Mouse (Mus musculus): ENCODE data around the gene Rel. TPM values are rescaled to one million over a fixed set of nuclear protein-coding genes. Genes with fewer than 3 reads are reported as not detected.
"Not testable (repeated sequence)": the region's sequence is repeated elsewhere in the genome, so short reads cannot be mapped to it uniquely, and the experiment has no call there.

Rel gene
- total RNA-seq (2015) (20.7 and 25.9 TPM in 2 replicates), total RNA-seq (2017) (8.1 and 8.9 TPM in 2 replicates)

- peak; percentile 60 for ATAC-seq (replicated peaks; ENCODE audit: poor library complexity)
Measured at GRCm38 (mm10) chr11:23770760-23771506, at the start of gene Rel. Gene Rel (minus strand): TSS chr11:23770970.

- peak; percentile 35; the same call in 1 of the 2 replicates for ATAC-seq (replicated peaks; ENCODE audit: poor library complexity)
Measured at GRCm38 (mm10) chr11:23818745-23819144, 48.0 kb upstream of the Rel start.

DNA sequence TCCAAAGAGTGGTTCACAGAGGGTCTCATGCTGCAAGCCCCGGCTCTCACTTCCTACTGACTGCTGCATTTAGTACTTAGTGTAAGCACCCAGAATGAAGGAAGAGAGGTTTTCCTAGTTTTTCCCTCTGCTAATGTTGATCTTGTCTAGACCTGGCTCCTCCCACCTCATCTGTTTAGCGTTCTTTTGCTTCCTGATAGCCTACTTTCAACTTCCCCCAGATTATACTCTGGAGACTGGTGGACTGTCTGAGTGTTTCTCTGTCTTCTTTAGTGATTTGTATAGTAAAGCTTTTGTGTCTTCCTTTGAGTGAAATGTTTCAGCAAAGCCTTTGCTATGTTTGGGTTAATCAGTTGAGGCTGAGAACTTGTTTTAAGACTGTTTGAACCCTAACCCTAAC lies 40.0 kb upstream of the Rel start:
- peak; percentile 42; the same call in 1 of the 2 replicates for ATAC-seq (replicated peaks; ENCODE audit: poor library complexity)

- ATAC-seq (replicated peaks; ENCODE audit: poor library complexity), result peak; percentile 92
Measured at GRCm38 (mm10) chr11:23805716-23806115, 34.9 kb upstream of the Rel start.

DNA sequence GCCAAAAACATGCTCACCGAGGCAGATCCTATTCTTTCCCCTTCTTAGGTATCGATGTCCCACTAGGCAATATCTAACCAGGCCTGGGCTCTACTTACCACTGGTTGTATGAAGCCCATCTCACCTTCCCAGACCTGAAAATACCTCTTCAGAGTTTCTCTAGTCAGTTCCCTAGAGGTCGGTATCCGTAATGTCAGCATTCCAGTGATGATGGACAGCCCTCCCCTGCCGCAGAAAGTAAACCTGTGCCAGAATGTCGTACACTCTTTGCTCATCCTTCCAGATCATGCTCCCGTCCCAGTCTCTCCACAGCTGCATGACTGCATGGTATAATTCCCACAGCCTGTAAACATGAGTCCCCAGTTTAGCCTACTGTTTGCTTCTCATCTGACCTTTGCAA lies 32.4 kb upstream of the Rel start:
- ATAC-seq (replicated peaks; ENCODE audit: poor library complexity), result no peak

DNA sequence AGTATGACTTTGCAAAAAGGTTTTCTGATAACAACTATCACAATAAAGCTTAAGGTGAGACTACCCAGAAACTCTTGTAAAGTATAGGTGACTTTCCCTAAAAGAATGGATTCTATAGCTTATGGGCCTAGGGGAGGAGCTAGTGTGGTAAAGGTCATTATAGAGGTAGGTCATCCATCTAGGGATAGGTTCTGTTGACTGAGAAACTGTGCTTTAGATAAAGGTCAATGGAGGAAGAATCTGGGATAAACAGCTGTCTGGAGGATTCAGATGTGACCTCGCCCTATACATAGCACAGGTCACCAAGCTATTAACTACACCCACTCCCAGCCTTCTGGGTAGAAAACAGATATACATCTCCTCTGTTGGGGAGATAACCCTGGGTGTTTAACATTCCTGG lies 31.5 kb upstream of the Rel start:
- no peak for ATAC-seq (replicated peaks; ENCODE audit: poor library complexity)

DNA sequence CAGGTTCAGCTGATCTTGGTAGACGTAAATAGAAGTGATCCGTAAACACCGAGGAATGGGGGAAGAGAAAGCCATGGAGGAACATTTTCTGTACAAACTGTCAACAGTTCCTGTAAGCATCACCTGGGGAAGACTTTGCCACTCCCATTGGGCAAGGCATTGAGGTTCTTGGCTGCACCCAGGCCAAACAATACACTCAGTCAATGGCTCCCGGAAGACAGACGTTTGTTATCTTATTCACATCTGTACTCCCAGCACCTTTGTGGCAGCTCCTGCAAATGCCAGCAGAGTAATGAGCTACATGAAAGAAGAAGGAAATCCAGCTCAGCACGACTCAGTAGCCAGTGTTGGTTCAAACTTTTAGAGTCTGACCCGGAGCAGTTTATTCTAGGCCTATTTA lies 31.1 kb upstream of the Rel start:
- no peak for ATAC-seq (replicated peaks; ENCODE audit: poor library complexity)

- ATAC-seq (replicated peaks; ENCODE audit: poor library complexity), result not testable (repeated sequence)
Measured at GRCm38 (mm10) chr11:23783677-23784076, 12.9 kb upstream of the Rel start.

- ATAC-seq (replicated peaks; ENCODE audit: poor library complexity), result no peak
Measured at GRCm38 (mm10) chr11:23783085-23783484, 12.3 kb upstream of the Rel start.

- no peak for ATAC-seq (replicated peaks; ENCODE audit: poor library complexity)
Measured at GRCm38 (mm10) chr11:23782038-23782437, 11.3 kb upstream of the Rel start.

DNA sequence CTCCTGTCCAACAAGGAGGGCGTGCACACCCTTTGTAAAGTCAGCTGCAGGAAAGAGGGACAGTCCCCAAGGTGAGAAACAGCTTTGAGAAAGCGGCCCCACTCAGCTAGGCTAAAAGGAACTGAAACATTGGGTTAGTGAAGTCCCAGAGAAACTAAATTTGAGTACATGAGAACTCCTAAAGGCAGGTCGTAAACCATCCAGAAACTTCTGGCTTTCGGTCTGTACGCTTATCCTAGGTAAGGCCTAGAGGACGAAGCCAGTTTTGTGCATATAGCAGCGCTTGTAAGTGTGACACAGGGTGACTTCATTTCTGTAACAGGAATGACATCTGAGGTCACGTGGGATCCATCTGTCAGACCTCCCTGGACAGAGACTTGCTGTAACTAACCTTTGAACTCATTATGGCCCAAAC lies 8.0 kb upstream of the Rel start:
- ATAC-seq (replicated peaks; ENCODE audit: poor library complexity), result no peak

- ATAC-seq (replicated peaks; ENCODE audit: poor library complexity), result no peak
Measured at GRCm38 (mm10) chr11:23772471-23772870, 1.7 kb upstream of the Rel start.

DNA sequence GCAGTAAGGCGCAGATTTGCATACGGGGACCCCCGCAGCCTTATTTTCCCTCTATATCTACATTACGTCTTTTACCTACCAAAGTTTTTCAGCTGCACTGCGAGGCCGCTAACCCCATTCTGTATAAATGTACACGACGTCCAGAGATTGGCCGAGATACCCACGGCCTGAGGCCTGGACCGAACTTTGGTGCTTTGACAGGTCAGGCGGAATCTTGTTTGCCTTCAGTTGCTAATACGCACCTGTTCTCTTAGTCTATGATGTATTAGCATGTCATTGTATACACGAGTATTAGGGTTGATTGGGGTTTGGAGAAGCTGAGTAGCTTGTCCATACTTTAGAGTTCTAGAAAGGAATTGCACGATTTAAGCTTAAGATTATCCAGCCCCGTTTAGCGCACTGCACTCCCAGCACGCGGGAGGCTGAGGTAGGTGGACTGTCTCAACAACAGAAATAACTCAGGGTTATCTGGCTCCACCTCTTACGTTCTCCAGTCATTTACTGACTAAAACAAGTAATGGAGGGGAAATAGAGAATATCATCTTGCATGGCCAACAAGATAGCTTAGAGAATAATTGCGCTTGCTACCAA lies 832 bp upstream of the Rel start:
- peak; percentile 1; the same call in 1 of the 2 replicates for ATAC-seq (replicated peaks; ENCODE audit: poor library complexity)

GRCm38 (mm10) chr11:23770510-23770759 lies 335 bp downstream of the Rel start:
- ATAC-seq (replicated peaks; ENCODE audit: poor library complexity), result no peak

GRCm38 (mm10) chr11:23769686-23770509 lies 872 bp downstream of the Rel start:
- peak; percentile 36 for ATAC-seq (replicated peaks; ENCODE audit: poor library complexity)

DNA sequence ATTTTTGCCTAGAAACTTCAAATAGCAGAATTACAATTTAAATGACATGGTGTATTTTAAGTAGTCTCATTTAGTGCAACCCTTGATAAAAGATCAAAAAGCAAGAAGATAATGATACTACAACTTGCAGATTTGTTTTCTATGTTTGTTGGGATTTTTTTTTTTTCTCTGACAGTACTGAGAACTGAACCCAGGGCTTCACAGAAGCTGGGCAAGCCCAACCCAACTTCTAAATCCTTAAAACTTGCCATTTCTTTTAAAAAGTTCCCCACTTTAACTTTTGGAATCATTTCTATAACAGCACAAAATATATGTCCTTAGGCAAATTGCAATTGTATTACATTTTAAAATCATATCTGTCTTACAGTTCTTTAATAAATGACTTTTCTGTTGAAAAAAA lies 1.7 kb downstream of the Rel start:
- ATAC-seq (replicated peaks; ENCODE audit: poor library complexity), result no peak

- ATAC-seq (replicated peaks; ENCODE audit: poor library complexity), result peak; percentile 17
Measured at GRCm38 (mm10) chr11:23767928-23768327, 2.8 kb downstream of the Rel start.

GRCm38 (mm10) chr11:23767369-23767768 lies 3.4 kb downstream of the Rel start:
- ATAC-seq (replicated peaks; ENCODE audit: poor library complexity), result not testable (repeated sequence)

DNA sequence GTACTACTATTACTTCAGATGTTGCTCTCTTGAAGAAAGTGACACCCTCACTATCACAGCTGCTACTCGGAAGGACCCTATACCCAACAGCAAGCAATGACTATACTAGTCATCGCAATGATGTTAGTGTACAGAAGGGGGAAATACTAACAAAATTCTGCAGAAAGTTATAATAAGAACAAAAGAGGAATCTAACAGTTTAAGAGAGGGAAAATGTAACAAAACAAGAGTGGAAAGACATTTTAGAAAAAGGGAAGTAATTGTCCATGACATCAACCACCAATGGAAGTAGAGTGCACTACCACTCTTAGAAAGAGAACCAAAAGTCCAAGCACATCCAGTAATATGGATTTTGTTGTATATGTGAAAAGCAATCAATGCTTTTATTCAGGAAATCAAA lies 8.1 kb downstream of the Rel start:
- ATAC-seq (replicated peaks; ENCODE audit: poor library complexity), result peak; percentile 75

- no peak for ATAC-seq (replicated peaks; ENCODE audit: poor library complexity)
Measured at GRCm38 (mm10) chr11:23758218-23758617, 12.6 kb downstream of the Rel start.

- ATAC-seq (replicated peaks; ENCODE audit: poor library complexity), result no peak
Measured at GRCm38 (mm10) chr11:23754329-23754728, 16.4 kb downstream of the Rel start.

- no peak for ATAC-seq (replicated peaks; ENCODE audit: poor library complexity)
Measured at GRCm38 (mm10) chr11:23753136-23753710, 17.5 kb downstream of the Rel start.

Measured in megakaryocyte progenitor cell, adult 5-6 weeks (primary cell).